Mouse (Mus musculus): Measurements from ENCODE around the gene Camkv. TPM values are rescaled to one million over a fixed set of nuclear protein-coding genes. Genes with fewer than 3 reads are reported as not detected.

The Camkv gene
- polyA plus RNA-seq, 1 experiment from 2014 or later = 1.7 TPM

GRCm38 (mm10) chr9:107918884-107919283, 16.6 kb upstream of the Camkv start:
- no peak overlapping the region for H3K27ac ChIP-seq (ENCODE audit: low read length)
- 86% methylated on average over 6 of the region's 6 CpGs for whole genome bisulfite sequencing
- H3K4me2 ChIP-seq (ENCODE audit: low read depth, low read length) = no peak overlapping the region
- no peak overlapping the region for H3K9ac ChIP-seq (ENCODE audit: low read depth, low read length)
- 0 out of 2 replicates have a peak, but pooled peaks cover 2% of the 10 kb centered on the region for H3K4me1 ChIP-seq (ENCODE audit: control insufficient read depth, insufficient read depth, low read length)
- no peak for ATAC-seq
- H3K27me3 ChIP-seq (replicated peaks; ENCODE audit: control insufficient read depth, insufficient read depth, low read length) = no peaks in the 10 kb centered on the region
- H3K9me3 ChIP-seq (ENCODE audit: control insufficient read depth, low read length) = no peaks in the 10 kb centered on the region
- peaks cover 6% of the 10 kb centered on the region; the same call in 1 of the 2 replicates for H3K36me3 ChIP-seq (ENCODE audit: control insufficient read depth, insufficient read depth, low read length)
- no peak overlapping the region for H3K4me3 ChIP-seq (ENCODE audit: low read length)

- Histone ChIP-seq H3K4me3 (ENCODE audit: low read length) (no peak overlapping the region), H3K27ac (ENCODE audit: low read length) (no peak overlapping the region), H3K36me3 (ENCODE audit: control insufficient read depth, insufficient read depth, low read length) (peaks cover 6% of the 10 kb centered on the region; the same call in 1 of the 2 replicates), H3K4me2 (ENCODE audit: low read depth, low read length) (no peak overlapping the region), H3K27me3 (replicated peaks; ENCODE audit: control insufficient read depth, insufficient read depth, low read length) (no peaks in the 10 kb centered on the region), H3K9me3 (ENCODE audit: control insufficient read depth, low read length) (no peaks in the 10 kb centered on the region), H3K9ac (ENCODE audit: low read depth, low read length) (no peak overlapping the region), H3K4me1 (ENCODE audit: control insufficient read depth, insufficient read depth, low read length) (0 out of 2 replicates have a peak, but pooled peaks cover 2% of the 10 kb centered on the region)
- ATAC-seq = no peak
- 85% methylated on average over 5 of the region's 5 CpGs for WGBS
These were observed 16.0 kb upstream of the Camkv start for GRCm38 (mm10) chr9:107919441-107919840.

GRCm38 (mm10) chr9:107923021-107923420, 12.5 kb upstream of the Camkv start:
- 0 out of 2 replicates have a peak, but pooled peaks have one; percentile 56 for ATAC-seq
- no peaks in the 10 kb centered on the region for H3K27me3 ChIP-seq (replicated peaks; ENCODE audit: control insufficient read depth, insufficient read depth, low read length)
- H3K9ac ChIP-seq (ENCODE audit: low read depth, low read length) = no peak overlapping the region
- no peak overlapping the region for H3K4me3 ChIP-seq (ENCODE audit: low read length)
- no peak overlapping the region for H3K27ac ChIP-seq (ENCODE audit: low read length)
- H3K4me2 ChIP-seq (ENCODE audit: low read depth, low read length) = no peak overlapping the region
- H3K36me3 ChIP-seq (ENCODE audit: control insufficient read depth, insufficient read depth, low read length) = no peaks in the 10 kb centered on the region
- 36% methylated on average over 7 of the region's 7 CpGs for WGBS
- H3K4me1 ChIP-seq (ENCODE audit: control insufficient read depth, insufficient read depth, low read length) = peaks cover 5% of the 10 kb centered on the region; the same call in 1 of the 2 replicates
- H3K9me3 ChIP-seq (ENCODE audit: control insufficient read depth, low read length) = no peaks in the 10 kb centered on the region

GRCm38 (mm10) chr9:107923956-107924355, 11.5 kb upstream of the Camkv start:
- no peak overlapping the region for H3K4me3 ChIP-seq (ENCODE audit: low read length)
- no peaks in the 10 kb centered on the region for H3K9me3 ChIP-seq (ENCODE audit: control insufficient read depth, low read length)
- peaks cover 9% of the 10 kb centered on the region for H3K4me1 ChIP-seq (ENCODE audit: control insufficient read depth, insufficient read depth, low read length)
- H3K27ac ChIP-seq (ENCODE audit: low read length) = no peak overlapping the region
- 31% methylated on average over 6 of the region's 6 CpGs for WGBS
- no peak overlapping the region for H3K4me2 ChIP-seq (ENCODE audit: low read depth, low read length)
- H3K27me3 ChIP-seq (replicated peaks; ENCODE audit: control insufficient read depth, insufficient read depth, low read length) = no peaks in the 10 kb centered on the region
- ATAC-seq = no peak
- H3K9ac ChIP-seq (ENCODE audit: low read depth, low read length) = no peak overlapping the region
- no peaks in the 10 kb centered on the region for H3K36me3 ChIP-seq (ENCODE audit: control insufficient read depth, insufficient read depth, low read length)

GRCm38 (mm10) chr9:107925251-107925650, 10.2 kb upstream of the Camkv start:
- H3K4me2 ChIP-seq (ENCODE audit: low read depth, low read length) = no peak overlapping the region
- H3K4me3 ChIP-seq (ENCODE audit: low read length) = no peak overlapping the region
- WGBS = 34% methylated on average over 3 of the region's 3 CpGs
- no peaks in the 10 kb centered on the region for H3K36me3 ChIP-seq (ENCODE audit: control insufficient read depth, insufficient read depth, low read length)
- H3K4me1 ChIP-seq (ENCODE audit: control insufficient read depth, insufficient read depth, low read length) = peaks cover 9% of the 10 kb centered on the region
- H3K27me3 ChIP-seq (replicated peaks; ENCODE audit: control insufficient read depth, insufficient read depth, low read length) = no peaks in the 10 kb centered on the region
- H3K9ac ChIP-seq (ENCODE audit: low read depth, low read length) = no peak overlapping the region
- no peak for ATAC-seq
- H3K27ac ChIP-seq (ENCODE audit: low read length) = no peak overlapping the region
- H3K9me3 ChIP-seq (ENCODE audit: control insufficient read depth, low read length) = no peaks in the 10 kb centered on the region

- H3K4me3 ChIP-seq (ENCODE audit: low read length) = no peak overlapping the region
- H3K9me3 ChIP-seq (ENCODE audit: control insufficient read depth, low read length) = no peaks in the 10 kb centered on the region
- no peak overlapping the region for H3K4me2 ChIP-seq (ENCODE audit: low read depth, low read length)
- peaks cover 21% of the 10 kb centered on the region for H3K4me1 ChIP-seq (ENCODE audit: control insufficient read depth, insufficient read depth, low read length)
- H3K36me3 ChIP-seq (ENCODE audit: control insufficient read depth, insufficient read depth, low read length) = no peaks in the 10 kb centered on the region
- H3K9ac ChIP-seq (ENCODE audit: low read depth, low read length) = no peak overlapping the region
- no peaks in the 10 kb centered on the region for H3K27me3 ChIP-seq (replicated peaks; ENCODE audit: control insufficient read depth, insufficient read depth, low read length)
- no peak overlapping the region for H3K27ac ChIP-seq (ENCODE audit: low read length)
- WGBS = 41% methylated on average over 9 of the region's 9 CpGs
- no peak for ATAC-seq
These were observed 8.5 kb upstream of the Camkv start for GRCm38 (mm10) chr9:107926920-107927420.

- WGBS = 67% methylated on average over 5 of the region's 5 CpGs
- H3K36me3 ChIP-seq (ENCODE audit: control insufficient read depth, insufficient read depth, low read length) = no peaks in the 10 kb centered on the region
- peaks cover 22% of the 10 kb centered on the region for H3K4me1 ChIP-seq (ENCODE audit: control insufficient read depth, insufficient read depth, low read length)
- no peak overlapping the region for H3K27ac ChIP-seq (ENCODE audit: low read length)
- H3K4me2 ChIP-seq (ENCODE audit: low read depth, low read length) = no peak overlapping the region
- H3K4me3 ChIP-seq (ENCODE audit: low read length) = no peak overlapping the region
- H3K9ac ChIP-seq (ENCODE audit: low read depth, low read length) = 0 out of 2 replicates have a peak overlapping the region, but pooled peaks have one; percentile 2
- H3K9me3 ChIP-seq (ENCODE audit: control insufficient read depth, low read length) = no peaks in the 10 kb centered on the region
- no peaks in the 10 kb centered on the region for H3K27me3 ChIP-seq (replicated peaks; ENCODE audit: control insufficient read depth, insufficient read depth, low read length)
- no peak for ATAC-seq
These were observed 7.7 kb upstream of the Camkv start for GRCm38 (mm10) chr9:107927749-107928148.

- 72% methylated on average over 3 of the region's 3 CpGs for WGBS
- Histone ChIP-seq H3K4me1 (ENCODE audit: control insufficient read depth, insufficient read depth, low read length) (peaks cover 22% of the 10 kb centered on the region), H3K9me3 (ENCODE audit: control insufficient read depth, low read length) (no peaks in the 10 kb centered on the region), H3K9ac (ENCODE audit: low read depth, low read length) (0 out of 2 replicates have a peak within 1 kb of the TSS, but pooled peaks have one; percentile 2), H3K36me3 (ENCODE audit: control insufficient read depth, insufficient read depth, low read length) (no peaks in the 10 kb centered on the region), H3K4me3 (ENCODE audit: low read length) (no peak within 1 kb of the TSS), H3K4me2 (ENCODE audit: low read depth, low read length) (no peak within 1 kb of the TSS), H3K27ac (ENCODE audit: low read length) (no peak within 1 kb of the TSS), H3K27me3 (replicated peaks; ENCODE audit: control insufficient read depth, insufficient read depth, low read length) (no peaks in the 10 kb centered on the region)
- 0 out of 2 replicates have a peak, but pooled peaks have one; percentile 34 for ATAC-seq
These were observed 7.3 kb upstream of the Camkv start, which contains the start of gene Actl11 for GRCm38 (mm10) chr9:107928169-107928568. Actl11 (plus strand) TSS chr9:107928469.

- Histone ChIP-seq H3K9me3 (ENCODE audit: control insufficient read depth, low read length) (no peaks in the 10 kb centered on the region), H3K4me3 (ENCODE audit: low read length) (no peak overlapping the region), H3K4me1 (ENCODE audit: control insufficient read depth, insufficient read depth, low read length) (peaks cover 31% of the 10 kb centered on the region), H3K27ac (ENCODE audit: low read length) (no peak overlapping the region), H3K4me2 (ENCODE audit: low read depth, low read length) (no peak overlapping the region), H3K36me3 (ENCODE audit: control insufficient read depth, insufficient read depth, low read length) (no peaks in the 10 kb centered on the region), H3K9ac (ENCODE audit: low read depth, low read length) (no peak overlapping the region), H3K27me3 (replicated peaks; ENCODE audit: control insufficient read depth, insufficient read depth, low read length) (peaks cover 14% of the 10 kb centered on the region)
- ATAC-seq = no peak
- WGBS = 61% methylated on average over 4 of the region's 4 CpGs
These were observed 3.3 kb upstream of the Camkv start for GRCm38 (mm10) chr9:107932221-107932620.

- no peak for ATAC-seq
- Histone ChIP-seq H3K9me3 (ENCODE audit: control insufficient read depth, low read length) (no peaks in the 10 kb centered on the region), H3K4me3 (ENCODE audit: low read length) (no peak overlapping the region), H3K4me1 (ENCODE audit: control insufficient read depth, insufficient read depth, low read length) (peaks cover 22% of the 10 kb centered on the region), H3K9ac (ENCODE audit: low read depth, low read length) (no peak overlapping the region), H3K36me3 (ENCODE audit: control insufficient read depth, insufficient read depth, low read length) (no peaks in the 10 kb centered on the region), H3K4me2 (ENCODE audit: low read depth, low read length) (no peak overlapping the region), H3K27me3 (replicated peaks; ENCODE audit: control insufficient read depth, insufficient read depth, low read length) (peaks cover 16% of the 10 kb centered on the region), H3K27ac (ENCODE audit: low read length) (no peak overlapping the region)
- 85% methylated on average over 11 of the region's 11 CpGs for WGBS
These were observed 1.3 kb upstream of the Camkv start for GRCm38 (mm10) chr9:107934146-107934545.

All from intestine, embryonic 16.5 days (tissue).